Comparison of ENCODE assay signal across 10 mouse cellular contexts in the genomic region with DNA sequence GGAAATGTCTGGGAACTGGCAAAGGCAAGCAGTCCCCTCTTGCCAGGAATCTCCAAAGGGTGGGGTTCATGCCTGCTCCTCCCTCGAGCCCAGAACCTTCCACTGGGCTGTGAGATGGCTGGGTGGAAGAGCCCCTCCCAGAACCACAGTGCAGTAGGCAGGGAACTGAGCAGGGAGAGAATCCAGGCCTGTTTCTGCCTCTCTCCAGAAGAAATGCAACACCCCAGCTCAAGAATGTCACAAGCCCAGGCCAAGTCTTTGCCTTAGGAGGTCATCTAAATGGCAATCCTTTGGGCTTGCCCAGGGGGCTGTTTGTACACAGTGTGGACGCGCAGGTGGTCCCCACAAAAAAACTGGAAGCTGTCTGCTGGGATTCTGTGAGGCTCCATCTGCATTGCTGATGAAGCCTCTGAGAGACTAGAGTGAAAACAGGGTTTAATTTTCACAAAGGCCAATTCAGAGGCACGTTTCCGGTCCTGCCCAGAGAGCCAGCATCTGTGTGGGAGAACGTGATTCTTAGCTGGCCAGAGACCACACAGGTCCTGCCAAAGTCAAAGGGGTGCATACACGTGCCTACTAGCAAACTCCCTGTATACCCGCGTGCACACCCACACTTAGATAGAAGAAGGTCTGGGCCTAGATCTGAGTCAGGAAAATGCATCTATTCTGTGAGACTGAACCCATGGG.
DNase-seq lines count a peak whose midpoint lies in the region; ATAC-seq lines count a peak whose summit lies in the region.
"Had no signal": no experiment of that assay in that cellular context is flagged by ENCODE, and none has a peak within 500 bp of the region (broad histone marks: within the 10 kb centered on the region; RNA-seq: fewer than 3 reads in every experiment).

No protein-coding gene starts in this region.

- H3K9me3 ChIP-seq in hindbrain, embryonic 10.5 days, result no peaks in the 10 kb centered on the region
- no peaks in the 10 kb centered on the region for H3K9me3 ChIP-seq in hindbrain, embryonic 11.5 days (ENCODE audit: control insufficient read depth, low read length)
- H3K9me3 ChIP-seq in heart, embryonic 10.5 days, result no peaks in the 10 kb centered on the region

- DNase-seq in hindbrain, embryonic 10.5 days (ENCODE audit: low spot score), result no peak
- no peak for DNase-seq in hindbrain, embryonic 11.5 days (ENCODE audit: low spot score)
- peak; percentile 25 for DNase-seq in NIH3T3 (ENCODE audit: low read depth)
- DNase-seq in heart, embryonic 10.5 days (ENCODE audit: low spot score), result no peak
- peak; percentile 13 for DNase-seq in lung, postnatal 14 days
- DNase-seq in cerebellum, adult 18-20 months, result no peak
- DNase-seq in thymus, postnatal 14 days, result no peak
- no peak for DNase-seq in urinary bladder, postnatal 25 days (ENCODE audit: low spot score)
- DNase-seq: adrenal gland, postnatal 36 days had no signal

- WGBS in hindbrain, embryonic 10.5 days, result 63% methylated on average over 9 of the region's 9 CpGs
- 57% methylated on average over 9 of the region's 9 CpGs for WGBS in hindbrain, embryonic 11.5 days
- 64% methylated on average over 9 of the region's 9 CpGs for WGBS in heart, embryonic 10.5 days

- H3K36me3 ChIP-seq in hindbrain, embryonic 10.5 days, result no peaks in the 10 kb centered on the region
- no peaks in the 10 kb centered on the region for H3K36me3 ChIP-seq in hindbrain, embryonic 11.5 days (ENCODE audit: control insufficient read depth, insufficient read depth, low read length)
- no peaks in the 10 kb centered on the region for H3K36me3 ChIP-seq in heart, embryonic 10.5 days

- no peak overlapping the region for H3K9ac ChIP-seq in hindbrain, embryonic 11.5 days (ENCODE audit: low read depth, low read length)

- H3K4me2 ChIP-seq in hindbrain, embryonic 11.5 days (replicated peaks; ENCODE audit: low read depth, low read length), result no peak overlapping the region

- 0 out of 2 replicates have a peak, but pooled peaks cover 10% of the 10 kb centered on the region for H3K27me3 ChIP-seq in hindbrain, embryonic 10.5 days (ENCODE audit: insufficient read depth, poor library complexity, severe bottlenecking)
- no peaks in the 10 kb centered on the region for H3K27me3 ChIP-seq in hindbrain, embryonic 11.5 days (ENCODE audit: control insufficient read depth, insufficient read depth, low read length)
- H3K27me3 ChIP-seq in heart, embryonic 10.5 days (ENCODE audit: insufficient read depth, poor library complexity, severe bottlenecking), result 0 out of 2 replicates have a peak, but pooled peaks cover 5% of the 10 kb centered on the region
- H3K27me3 ChIP-seq: CH12.LX had no signal

- ATAC-seq in hindbrain, embryonic 11.5 days (ENCODE audit: low FRiP score), result no peak

- H3K4me3 ChIP-seq in hindbrain, embryonic 10.5 days, result no peak overlapping the region
- no peak overlapping the region for H3K4me3 ChIP-seq in hindbrain, embryonic 11.5 days (ENCODE audit: low read depth, low read length)
- no peak overlapping the region for H3K4me3 ChIP-seq in heart, embryonic 10.5 days

- H3K4me1 ChIP-seq in hindbrain, embryonic 10.5 days (replicated peaks), result peaks cover 37% of the 10 kb centered on the region
- peaks cover 3% of the 10 kb centered on the region; the same call in 1 of the 2 replicates for H3K4me1 ChIP-seq in hindbrain, embryonic 11.5 days (replicated peaks; ENCODE audit: control insufficient read depth, insufficient read depth, low read length)
- H3K4me1 ChIP-seq in heart, embryonic 10.5 days, result peaks cover 51% of the 10 kb centered on the region

- H3K27ac ChIP-seq in hindbrain, embryonic 10.5 days, result peak overlapping the region; percentile 66
- no peak overlapping the region for H3K27ac ChIP-seq in hindbrain, embryonic 11.5 days (ENCODE audit: low read depth, low read length)
- peak overlapping the region; percentile 42; the same call in 1 of the 2 replicates for H3K27ac ChIP-seq in heart, embryonic 10.5 days

Comparison
In these comparisons a context has a peak if more than half of its experiments do, and no peak if none do; other contexts are left out.
1. DNase-seq: peak in NIH3T3 (single experiment) and lung, postnatal 14 days (single experiment); none in hindbrain, embryonic 10.5 days (single experiment), hindbrain, embryonic 11.5 days (single experiment), heart, embryonic 10.5 days (single experiment), cerebellum, adult 18-20 months (0 of 2), thymus, postnatal 14 days (single experiment) and urinary bladder, postnatal 25 days (single experiment).